Mouse (Mus musculus) thymus, adult 2 months (tissue): ENCODE results near the gene Parvg.

Experiments
- CTCF ChIP-seq: fragments of 200-500 bp; IDR thresholded peaks from 2 replicates; pipeline ENCODE4 v1.5.1; 2012; ENCODE audit warnings: mild to moderate bottlenecking, control low read depth, low read length, moderate library complexity, borderline replicate concordance; ENCODE audit not compliant: control insufficient read depth, poor library complexity, insufficient read depth; ENCODE audit errors: extremely low read depth
- POLR2A ChIP-seq: fragments of 200-500 bp; IDR thresholded peaks from 2 replicates; pipeline ENCODE4 v1.6.1; 2012; ENCODE audit warnings: mild to moderate bottlenecking, low read length, control low read depth, moderate library complexity; ENCODE audit not compliant: control insufficient read depth, poor library complexity, insufficient read depth; ENCODE audit errors: extremely low read depth

DNA sequence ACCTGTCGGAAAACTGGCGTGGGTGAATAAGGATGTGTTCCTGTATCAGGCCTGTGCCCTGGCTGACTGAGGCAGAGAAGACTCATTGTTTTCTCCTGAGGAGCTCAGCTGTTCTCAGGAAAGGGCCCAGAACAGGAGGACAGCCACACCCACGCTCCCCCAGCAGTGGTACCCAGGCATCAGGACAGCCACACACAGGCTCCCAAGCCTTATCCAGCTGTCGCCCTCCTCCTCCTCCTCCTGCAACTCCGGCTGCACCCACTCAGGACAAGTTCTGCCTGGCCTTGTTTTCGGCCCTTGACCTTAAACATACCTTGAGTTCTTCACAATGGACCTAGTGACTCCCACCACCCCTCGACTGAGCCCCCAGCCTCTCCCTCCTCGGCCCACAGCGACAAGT lies 54.9 kb downstream of the Parvg start:
- TF ChIP-seq CTCF (no peak), POLR2A (no peak)
